Mouse (Mus musculus): ENCODE results near the gene Col1a1. TPM values are rescaled to one million over a fixed set of nuclear protein-coding genes. Genes with fewer than 3 reads are reported as not detected.

Col1a1 gene
- polyA plus RNA-seq, 1 experiment from 2014 or later: 1,421 TPM

Other genes with a start within 250 kb of the Col1a1 start
- 0.82 and 0.95 TPM in 2 replicates for gene Gm11541, start 231.7 kb upstream of the Col1a1 start, polyA plus RNA-seq (2015; fragmentation: Nextera tagmentation; extraction: Ambion mirVana)
- gene Cdc34b, start 194.4 kb upstream of the Col1a1 start, polyA plus RNA-seq (2015; fragmentation: Nextera tagmentation; extraction: Ambion mirVana): 0.46 TPM in 1 of 2 replicates, not detected in the other
- gene Tmem92, start 153.5 kb upstream of the Col1a1 start, polyA plus RNA-seq (2015; fragmentation: Nextera tagmentation; extraction: Ambion mirVana): not detected in 2 replicates
- gene Hils1, start 31.4 kb downstream of the Col1a1 start, polyA plus RNA-seq (2015; fragmentation: Nextera tagmentation; extraction: Ambion mirVana): not detected in 2 replicates
- 1.3 and 1.4 TPM in 2 replicates for gene Sgca, start 40.1 kb downstream of the Col1a1 start, polyA plus RNA-seq (2015; fragmentation: Nextera tagmentation; extraction: Ambion mirVana)
- gene Ppp1r9b, start 54.8 kb downstream of the Col1a1 start, polyA plus RNA-seq (2015; fragmentation: Nextera tagmentation; extraction: Ambion mirVana): 8.2 and 8.3 TPM in 2 replicates
- 13.4 and 14.0 TPM in 2 replicates for gene Samd14, start 73.7 kb downstream of the Col1a1 start, polyA plus RNA-seq (2015; fragmentation: Nextera tagmentation; extraction: Ambion mirVana)
- 37.3 and 43.3 TPM in 2 replicates for gene Pdk2, start 105.1 kb downstream of the Col1a1 start, polyA plus RNA-seq (2015; fragmentation: Nextera tagmentation; extraction: Ambion mirVana)
- gene Itga3, start 140.6 kb downstream of the Col1a1 start, polyA plus RNA-seq (2015; fragmentation: Nextera tagmentation; extraction: Ambion mirVana): 23.3 and 25.8 TPM in 2 replicates
- gene Dlx3, start 183.9 kb downstream of the Col1a1 start, polyA plus RNA-seq (2015; fragmentation: Nextera tagmentation; extraction: Ambion mirVana): 0.31 and 0.77 TPM in 2 replicates
- 1.0 and 1.3 TPM in 2 replicates for gene Dlx4, start 210.0 kb downstream of the Col1a1 start, polyA plus RNA-seq (2015; fragmentation: Nextera tagmentation; extraction: Ambion mirVana)